Mouse (Mus musculus) embryonic facial prominence, embryonic 14.5 days (tissue): ENCODE data around the gene Ccl27b. TPM values are rescaled to one million over a fixed set of nuclear protein-coding genes. Genes with fewer than 3 reads are reported as not detected.
A peak's percentile ranks its signal among the peaks of the same experiment; 100 is the strongest.
"Not testable (repeated sequence)": the region's sequence is repeated elsewhere in the genome, so short reads cannot be mapped to it uniquely, and the experiment has no call there.

Experiments
- ATAC-seq: fragments of 200-750 bp; cut with Nextera tagmentation; 2 replicates; pipeline ENCODE4 v1.8.0; 2017; ENCODE audit warnings: low read depth, moderate number of reproducible peaks, moderate TSS enrichment
- DNase-seq: peaks from one replicate; pipeline ENCODE4 v3.0.0-alpha.2; 2015; ENCODE audit warnings: low spot score
- H3K27ac ChIP-seq: fragments of 300-500 bp; sonication (generic); replicated peaks from 2 replicates; pipeline ENCODE4 v1.5.1; 2014; ENCODE audit warnings: low read depth, mild to moderate bottlenecking, low read length, moderate library complexity
- H3K27me3 ChIP-seq: fragments of 300-500 bp; sonication (generic); replicated peaks from 2 replicates; pipeline ENCODE4 v1.6.1; 2014; ENCODE audit warnings: low read length; ENCODE audit not compliant: control insufficient read depth, insufficient read depth
- H3K36me3 ChIP-seq: fragments of 300-500 bp; sonication (generic); 2 replicates; pipeline ENCODE4 v1.6.1; 2014; ENCODE audit warnings: low read length, mixed read lengths; ENCODE audit not compliant: control insufficient read depth, insufficient read depth
- H3K4me1 ChIP-seq: fragments of 300-500 bp; sonication (generic); 2 replicates; pipeline ENCODE4 v1.6.1; 2014; ENCODE audit warnings: antibody characterized with exemption, low read length; ENCODE audit not compliant: control insufficient read depth, insufficient read depth
- H3K4me2 ChIP-seq: fragments of 300-500 bp; sonication (generic); 2 replicates; pipeline ENCODE4 v1.6.1; 2014; ENCODE audit warnings: low read depth, mild to moderate bottlenecking, low read length, moderate library complexity, mixed read lengths
- H3K4me3 ChIP-seq: fragments of 300-500 bp; sonication (generic); 2 replicates; pipeline ENCODE4 v1.5.1; 2014; ENCODE audit warnings: low read depth, mild to moderate bottlenecking, low read length
- H3K9ac ChIP-seq: fragments of 300-500 bp; sonication (generic); 2 replicates; pipeline ENCODE4 v1.6.1; 2014; ENCODE audit warnings: low read depth, mild to moderate bottlenecking, low read length, moderate library complexity, mixed read lengths
- H3K9me3 ChIP-seq: fragments of 300-500 bp; sonication (generic); 2 replicates; pipeline ENCODE4 v1.6.1; 2016; ENCODE audit warnings: low read length; ENCODE audit not compliant: control insufficient read depth
- WGBS: fragments of 180-500 bp; shearing (Covaris S2); extraction: QIAGEN DNeasy Blood & Tissue Kit; methylation state at CpG from one replicate; pipeline ENCODE4 v1.1.7; 2014; 5-methylcytosine and 5-hydroxymethylcytosine counted together
- polyA plus RNA-seq: library from polyadenylated mRNA; unstranded; fragments of >200 nt; fragmentation: Nextera tagmentation; extraction: Ambion mirVana; gene quantifications from 2 replicates; pipeline ENCODE4 v1.2.1, GENCODE M21; 2014

Ccl27b gene
- polyA plus RNA-seq, result not detected in 2 replicates

- not testable (repeated sequence) for H3K27me3 ChIP-seq, H3K9me3 ChIP-seq, H3K4me3 ChIP-seq, ATAC-seq, H3K27ac ChIP-seq, H3K36me3 ChIP-seq, H3K4me1 ChIP-seq, DNase-seq, H3K4me2 ChIP-seq, H3K9ac ChIP-seq
- WGBS, result no CpG with 5 or more reads among the region's 9 CpGs
These were observed at the start of gene Ccl27b for GRCm38 (mm10) chr4:42654951-42655350. Gene Ccl27b, plus strand, starts transcription at chr4:42655251.

DNA sequence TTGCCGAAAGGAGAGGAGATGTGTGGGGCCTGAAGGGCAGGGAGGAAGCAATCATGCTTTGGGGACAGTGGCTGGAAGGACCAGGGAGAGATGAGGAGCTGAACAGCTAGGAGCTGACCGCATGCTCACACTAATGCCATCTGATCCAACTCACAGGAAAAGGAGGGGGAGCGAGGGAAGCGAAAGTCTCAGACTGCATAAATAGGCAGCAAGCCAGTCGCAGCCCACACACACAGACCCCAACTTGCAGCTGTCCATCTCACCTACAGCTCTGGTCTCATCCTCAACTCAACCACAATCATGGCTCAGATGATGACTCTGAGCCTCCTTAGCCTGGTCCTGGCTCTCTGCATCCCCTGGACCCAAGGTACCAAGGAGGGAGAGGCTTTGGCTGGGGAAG, 43.2 kb upstream of the Ccl27b start, which contains the start of gene Gm10591:
TSS of gene Gm10591 (plus strand) at position 301 of the 400 bp plus-strand sequence.
- not testable (repeated sequence) for H3K9ac ChIP-seq, ATAC-seq, H3K9me3 ChIP-seq, H3K4me3 ChIP-seq, H3K27me3 ChIP-seq, DNase-seq, H3K36me3 ChIP-seq, H3K27ac ChIP-seq, H3K4me2 ChIP-seq, H3K4me1 ChIP-seq
- WGBS, result no CpG with 5 or more reads among the region's 5 CpGs

DNA sequence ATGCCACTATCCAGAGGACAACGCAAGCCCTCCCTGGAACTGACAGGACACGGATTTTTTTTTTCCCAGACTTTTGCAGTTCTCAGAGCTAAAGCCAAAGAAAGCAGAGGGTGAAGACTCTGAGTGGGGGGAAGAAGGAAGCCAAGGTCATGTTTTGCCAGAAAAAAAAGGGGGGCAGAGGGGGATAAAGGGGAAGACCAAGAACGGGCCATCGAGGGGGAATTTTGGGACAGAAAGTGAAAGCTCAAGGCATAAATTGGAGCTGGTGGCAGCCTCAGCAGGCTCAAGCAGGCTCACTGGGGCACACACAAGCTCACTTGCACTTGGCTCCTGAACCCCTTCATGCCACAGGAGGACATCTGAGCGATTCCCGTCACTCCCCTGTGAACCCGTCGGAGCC, 25.6 kb upstream of the Ccl27b start, which contains the start of gene Gm2564:
TSS of gene Gm2564 (plus strand) at position 301 of the 400 bp plus-strand sequence.
- H3K27ac ChIP-seq, ATAC-seq, H3K4me2 ChIP-seq, H3K36me3 ChIP-seq, DNase-seq, H3K9me3 ChIP-seq, H3K4me3 ChIP-seq, H3K27me3 ChIP-seq, H3K4me1 ChIP-seq, H3K9ac ChIP-seq: not testable (repeated sequence)
- no CpG with 5 or more reads among the region's 8 CpGs for WGBS

- H3K4me3 ChIP-seq, H3K9me3 ChIP-seq, H3K4me1 ChIP-seq, ATAC-seq, H3K9ac ChIP-seq, H3K27ac ChIP-seq, H3K4me2 ChIP-seq, DNase-seq, H3K27me3 ChIP-seq, H3K36me3 ChIP-seq: not testable (repeated sequence)
- no CpG with 5 or more reads among the region's 3 CpGs for WGBS
These were observed 6.7 kb downstream of the Ccl27b start, which contains the start of gene Il11ra2 for GRCm38 (mm10) chr4:42661793-42662192. Gene Il11ra2, minus strand, starts transcription at chr4:42661893.

DNA sequence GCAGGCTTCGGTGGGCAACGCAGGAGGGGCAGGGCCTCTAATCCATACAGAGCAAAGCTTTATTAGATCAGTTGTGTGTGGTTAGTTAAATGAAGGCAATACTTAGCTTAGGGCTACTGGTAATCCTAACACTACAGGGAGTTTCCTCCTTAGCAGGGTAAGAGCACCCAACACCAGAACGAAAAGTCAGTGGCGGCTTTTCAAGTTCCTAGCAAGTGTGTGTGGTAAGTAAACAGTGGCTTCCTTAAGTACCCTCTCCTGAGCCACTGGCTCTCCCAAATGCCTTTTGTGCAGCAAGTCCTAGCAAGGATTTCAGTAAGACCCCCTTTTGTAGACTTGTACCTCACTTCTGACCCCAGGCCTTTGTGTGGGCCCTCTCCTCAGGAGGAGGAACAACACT, 20.4 kb downstream of the Ccl27b start:
- H3K4me1 ChIP-seq, H3K36me3 ChIP-seq, H3K4me3 ChIP-seq, H3K27me3 ChIP-seq, H3K4me2 ChIP-seq, DNase-seq, H3K9ac ChIP-seq, H3K27ac ChIP-seq, H3K9me3 ChIP-seq, ATAC-seq: not testable (repeated sequence)
- no CpG with 5 or more reads among the region's 4 CpGs for WGBS

DNA sequence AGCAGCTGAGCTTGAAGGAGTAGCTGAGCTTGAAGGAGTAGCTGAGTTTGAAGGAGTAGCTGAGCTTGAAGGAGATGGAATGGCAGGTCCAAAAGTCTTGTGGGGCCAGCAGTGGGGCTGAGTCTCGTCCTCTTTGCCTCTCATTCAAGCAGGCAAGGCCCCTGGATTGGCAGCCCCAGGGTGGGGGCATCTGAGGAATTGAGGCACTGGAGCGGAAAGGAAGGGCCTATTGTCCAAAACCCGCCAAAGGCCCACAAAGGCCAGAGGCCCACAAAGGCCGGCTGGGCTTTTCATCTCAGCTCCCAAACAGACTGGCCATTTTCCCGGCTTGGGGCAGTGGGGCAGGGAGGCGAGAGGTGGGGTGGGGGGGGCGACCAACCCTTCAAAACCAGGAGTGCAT, 24.3 kb downstream of the Ccl27b start:
- ATAC-seq, result not testable (repeated sequence)
- WGBS, result no CpG with 5 or more reads among the region's 7 CpGs

DNA sequence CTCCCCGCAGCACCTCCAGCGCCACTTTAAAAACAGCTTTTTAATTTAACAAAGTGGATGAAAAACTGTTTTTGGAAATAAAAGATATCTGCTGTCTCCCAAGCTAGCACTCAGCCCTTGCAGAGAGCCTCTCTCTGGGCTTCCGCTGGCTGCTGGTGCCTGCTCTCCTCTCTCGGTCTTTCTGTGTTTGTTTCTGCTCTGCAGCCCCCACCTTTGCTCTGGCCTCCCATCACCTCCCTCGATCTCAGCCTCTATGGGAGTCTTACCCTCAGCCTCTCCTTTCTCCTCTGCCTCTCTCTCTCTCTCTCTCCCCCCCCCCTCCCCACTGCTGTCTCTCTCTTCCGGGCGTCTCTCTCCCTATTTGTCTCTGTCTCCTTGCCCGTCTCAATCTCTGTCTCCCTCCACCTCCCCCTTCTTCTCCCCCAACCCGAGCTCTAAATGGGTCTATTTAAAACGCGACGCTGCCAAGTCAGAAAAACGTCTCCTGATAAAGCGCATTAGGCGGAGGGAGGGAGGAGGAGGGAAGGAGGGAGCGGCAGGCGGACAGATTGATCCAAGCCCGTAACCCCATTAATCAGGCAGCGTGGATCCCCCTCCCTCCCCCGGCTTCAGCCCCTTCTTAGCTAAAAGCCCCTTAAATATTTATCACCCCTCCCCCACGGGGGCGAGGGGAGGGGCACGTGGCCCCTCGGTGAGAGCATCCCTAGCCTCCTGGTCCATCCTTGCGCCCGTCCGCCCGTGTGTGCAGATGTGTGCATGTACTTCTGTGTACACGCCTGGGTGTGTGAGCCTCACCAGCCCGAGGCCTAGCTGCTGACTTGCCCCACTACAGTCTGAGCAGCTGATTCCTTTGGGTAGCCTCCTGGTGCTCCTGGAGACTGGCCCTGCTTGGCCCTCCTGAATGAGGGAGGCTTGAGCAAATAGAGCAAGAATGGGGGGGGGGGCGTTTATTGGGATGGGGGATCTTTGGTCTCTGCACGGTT, 25.6 kb downstream of the Ccl27b start:
- H3K4me1 ChIP-seq, result not testable (repeated sequence)
- no CpG with 5 or more reads among the region's 32 CpGs for WGBS

More for the DNA sequence above, 24.3 kb downstream of the Ccl27b start:
- H3K9ac ChIP-seq, H3K4me2 ChIP-seq, H3K36me3 ChIP-seq, H3K4me3 ChIP-seq, H3K9me3 ChIP-seq, H3K27me3 ChIP-seq, H3K4me1 ChIP-seq, H3K27ac ChIP-seq, DNase-seq: not testable (repeated sequence)

GRCm38 (mm10) chr4:42681473-42682182, 26.6 kb downstream of the Ccl27b start:
- DNase-seq, result not testable (repeated sequence)
- no CpG with 5 or more reads among the region's 66 CpGs for WGBS

More for the DNA sequence above, 25.6 kb downstream of the Ccl27b start:
- not testable (repeated sequence) for H3K4me3 ChIP-seq, H3K9me3 ChIP-seq, H3K36me3 ChIP-seq, H3K27ac ChIP-seq, ATAC-seq, H3K9ac ChIP-seq, H3K27me3 ChIP-seq, DNase-seq, H3K4me2 ChIP-seq

More at GRCm38 (mm10) chr4:42681473-42682182, 26.6 kb downstream of the Ccl27b start:
- not testable (repeated sequence) for H3K27me3 ChIP-seq, H3K4me3 ChIP-seq, H3K4me1 ChIP-seq, H3K4me2 ChIP-seq, H3K27ac ChIP-seq, H3K9me3 ChIP-seq, H3K36me3 ChIP-seq, H3K9ac ChIP-seq
- ATAC-seq, result peak; percentile 50; the same call in 1 of the 2 replicates
